Mouse (Mus musculus): ENCODE data around the gene Atg2a. TPM values are rescaled to one million over a fixed set of nuclear protein-coding genes. Genes with fewer than 3 reads are reported as not detected.

Gene Atg2a
- total and polyA plus RNA-seq, 3 experiments = 7.0 to 44.4 (median 31.8) TPM

- DNase-seq (ENCODE audit: low spot score) (peak; percentile 96), ATAC-seq (ENCODE audit: extremely low read depth, insufficient number of reproducible peaks, low FRiP score, poor library complexity, severe bottlenecking) (peak; percentile 51)
- Histone ChIP-seq H3K9me3 (replicated peaks) (no peaks in the 10 kb centered on the region), H3K4me3 (ENCODE audit: low read depth, low read length) (peak overlapping the region; percentile 91), H3K36me3 (replicated peaks) (peaks cover 42% of the 10 kb centered on the region), H3K27me3 (ENCODE audit: insufficient read depth, low read length) (no peaks in the 10 kb centered on the region; the same call in 1 of the 2 replicates), H3K4me1 (ENCODE audit: insufficient read depth, low read depth, low read length) (peaks cover 42% of the 10 kb centered on the region)
- TF ChIP-seq GATA2 (IDR thresholded peaks at IDR 0.05; ENCODE audit: borderline replicate concordance, low read depth, low read length) (no peak), POLR2AphosphoS5 (IDR thresholded peaks at IDR 0.05; ENCODE audit: insufficient replicate concordance, low read depth, low read length) (no peak), CTCF (IDR thresholded peaks at IDR 0.05; ENCODE audit: low read depth, low read length) (no peak), GATA1 (IDR thresholded peaks at IDR 0.05; ENCODE audit: borderline replicate concordance, low read length) (no peak), TAL1 (conservative IDR thresholded peaks at IDR 0.05; ENCODE audit: low read depth, low read length) (no peak)
Measured at GRCm38 (mm10) chr19:6242281-6242680, 813 bp downstream of the Atg2a start.

- H3K4me3 ChIP-seq (ENCODE audit: low read depth, low read length) = no peak overlapping the region; the same call in 1 of the 2 replicates
- peaks cover 52% of the 10 kb centered on the region for H3K36me3 ChIP-seq (replicated peaks)
- H3K4me1 ChIP-seq (ENCODE audit: insufficient read depth, low read depth, low read length) = peaks cover 42% of the 10 kb centered on the region
Measured at GRCm38 (mm10) chr19:6243226-6243625, 1.8 kb downstream of the Atg2a start.

GRCm38 (mm10) chr19:6245806-6246205, 4.3 kb downstream of the Atg2a start:
- peaks cover 72% of the 10 kb centered on the region for H3K36me3 ChIP-seq (replicated peaks)
- no peak overlapping the region for H3K4me3 ChIP-seq (ENCODE audit: low read depth, low read length)
- ATAC-seq (ENCODE audit: extremely low read depth, insufficient number of reproducible peaks, low FRiP score, poor library complexity, severe bottlenecking) (no peak), DNase-seq (ENCODE audit: low spot score) (no peak)
- TF ChIP-seq GATA2 (IDR thresholded peaks at IDR 0.05; ENCODE audit: borderline replicate concordance, low read depth, low read length) = no peak
- no peak for TF ChIP-seq TAL1 (conservative IDR thresholded peaks at IDR 0.05; ENCODE audit: low read depth, low read length)
- H3K4me1 ChIP-seq (ENCODE audit: insufficient read depth, low read depth, low read length) = peaks cover 28% of the 10 kb centered on the region
- H3K9me3 ChIP-seq (replicated peaks) = no peaks in the 10 kb centered on the region
- H3K27me3 ChIP-seq (ENCODE audit: insufficient read depth, low read length) = no peaks in the 10 kb centered on the region; the same call in 1 of the 2 replicates

More at GRCm38 (mm10) chr19:6243226-6243625, 1.8 kb downstream of the Atg2a start:
- no peak for ATAC-seq (ENCODE audit: extremely low read depth, insufficient number of reproducible peaks, low FRiP score, poor library complexity, severe bottlenecking)
- no peaks in the 10 kb centered on the region for H3K9me3 ChIP-seq (replicated peaks)
- no peaks in the 10 kb centered on the region; the same call in 1 of the 2 replicates for H3K27me3 ChIP-seq (ENCODE audit: insufficient read depth, low read length)
- TF ChIP-seq GATA1 (IDR thresholded peaks at IDR 0.05; ENCODE audit: borderline replicate concordance, low read length) (no peak), POLR2AphosphoS5 (IDR thresholded peaks at IDR 0.05; ENCODE audit: insufficient replicate concordance, low read depth, low read length) (no peak), CTCF (IDR thresholded peaks at IDR 0.05; ENCODE audit: low read depth, low read length) (no peak), TAL1 (conservative IDR thresholded peaks at IDR 0.05; ENCODE audit: low read depth, low read length) (no peak), GATA2 (IDR thresholded peaks at IDR 0.05; ENCODE audit: borderline replicate concordance, low read depth, low read length) (no peak)
- DNase-seq (ENCODE audit: low spot score) = no peak

- ATAC-seq (ENCODE audit: extremely low read depth, insufficient number of reproducible peaks, low FRiP score, poor library complexity, severe bottlenecking) = no peak
- Histone ChIP-seq H3K4me1 (ENCODE audit: insufficient read depth, low read depth, low read length) (peaks cover 21% of the 10 kb centered on the region), H3K36me3 (replicated peaks) (peaks cover 91% of the 10 kb centered on the region), H3K4me3 (ENCODE audit: low read depth, low read length) (no peak overlapping the region), H3K9me3 (replicated peaks) (no peaks in the 10 kb centered on the region), H3K27me3 (ENCODE audit: insufficient read depth, low read length) (no peaks in the 10 kb centered on the region; the same call in 1 of the 2 replicates)
- DNase-seq (ENCODE audit: low spot score) = no peak
- TF ChIP-seq POLR2AphosphoS5 (IDR thresholded peaks at IDR 0.05; ENCODE audit: insufficient replicate concordance, low read depth, low read length) = no peak
- no peak for TF ChIP-seq GATA1 (IDR thresholded peaks at IDR 0.05; ENCODE audit: borderline replicate concordance, low read length)
- TF ChIP-seq CTCF (IDR thresholded peaks at IDR 0.05; ENCODE audit: low read depth, low read length) = no peak
- TF ChIP-seq TAL1 (conservative IDR thresholded peaks at IDR 0.05; ENCODE audit: low read depth, low read length) = no peak
- TF ChIP-seq GATA2 (IDR thresholded peaks at IDR 0.05; ENCODE audit: borderline replicate concordance, low read depth, low read length) = no peak
Measured at GRCm38 (mm10) chr19:6247526-6248300, 6.2 kb downstream of the Atg2a start.

- peaks cover 12% of the 10 kb centered on the region; the same call in 1 of the 2 replicates for H3K4me1 ChIP-seq (ENCODE audit: insufficient read depth, low read depth, low read length)
- H3K36me3 ChIP-seq (replicated peaks) = peaks cover 94% of the 10 kb centered on the region
- H3K27me3 ChIP-seq (ENCODE audit: insufficient read depth, low read length) = no peaks in the 10 kb centered on the region
- TF ChIP-seq POLR2AphosphoS5 (IDR thresholded peaks at IDR 0.05; ENCODE audit: insufficient replicate concordance, low read depth, low read length) (no peak), CTCF (IDR thresholded peaks at IDR 0.05; ENCODE audit: low read depth, low read length) (no peak), GATA2 (IDR thresholded peaks at IDR 0.05; ENCODE audit: borderline replicate concordance, low read depth, low read length) (no peak), TAL1 (conservative IDR thresholded peaks at IDR 0.05; ENCODE audit: low read depth, low read length) (no peak), GATA1 (IDR thresholded peaks at IDR 0.05; ENCODE audit: borderline replicate concordance, low read length) (no peak)
- no peaks in the 10 kb centered on the region for H3K9me3 ChIP-seq (replicated peaks)
- H3K4me3 ChIP-seq (ENCODE audit: low read depth, low read length) = no peak overlapping the region
- no peak for DNase-seq (ENCODE audit: low spot score)
- no peak for ATAC-seq (ENCODE audit: extremely low read depth, insufficient number of reproducible peaks, low FRiP score, poor library complexity, severe bottlenecking)
Measured at GRCm38 (mm10) chr19:6253021-6253420, 11.6 kb downstream of the Atg2a start.

- no peak for TF ChIP-seq GATA2 (IDR thresholded peaks at IDR 0.05; ENCODE audit: borderline replicate concordance, low read depth, low read length)
- TF ChIP-seq CTCF (IDR thresholded peaks at IDR 0.05; ENCODE audit: low read depth, low read length) = no peak; the same call in 1 of the 2 replicates
- TF ChIP-seq TAL1 (conservative IDR thresholded peaks at IDR 0.05; ENCODE audit: low read depth, low read length) = no peak
- TF ChIP-seq GATA1 (IDR thresholded peaks at IDR 0.05; ENCODE audit: borderline replicate concordance, low read length) = no peak
- no peak for TF ChIP-seq POLR2AphosphoS5 (IDR thresholded peaks at IDR 0.05; ENCODE audit: insufficient replicate concordance, low read depth, low read length)
- ATAC-seq (ENCODE audit: extremely low read depth, insufficient number of reproducible peaks, low FRiP score, poor library complexity, severe bottlenecking) (no peak), DNase-seq (ENCODE audit: low spot score) (no peak)
- Histone ChIP-seq H3K9me3 (replicated peaks) (0 out of 2 replicates have a peak, but pooled peaks cover 2% of the 10 kb centered on the region), H3K36me3 (replicated peaks) (peaks cover 75% of the 10 kb centered on the region), H3K4me3 (ENCODE audit: low read depth, low read length) (no peak overlapping the region), H3K27me3 (ENCODE audit: insufficient read depth, low read length) (peaks cover 11% of the 10 kb centered on the region; the same call in 1 of the 2 replicates), H3K4me1 (ENCODE audit: insufficient read depth, low read depth, low read length) (peaks cover 5% of the 10 kb centered on the region; the same call in 1 of the 2 replicates)
Measured at GRCm38 (mm10) chr19:6260428-6260827, 19.0 kb downstream of the Atg2a start.
